Mouse (Mus musculus) adrenal gland, adult 18-20 months (tissue): ENCODE data around the gene Zfp300. TPM values are rescaled to one million over a fixed set of nuclear protein-coding genes. Genes with fewer than 3 reads are reported as not detected.

Experiments
- DNase-seq, 2 experiments: peaks; one replicate each; pipeline ENCODE4 v3.0.0; 2021 to 2022; ENCODE audit warnings: low spot score in 2 of 2
- long read RNA-seq, 2 experiments: library from polyadenylated mRNA; stranded (forward); transcript quantifications; one replicate each; pipeline ENCODE4 v2.0.0; 2021
- total RNA-seq, 2 experiments: library from RNA; stranded (reverse); gene quantifications; 1 replicate in 1 of 2; 2 replicates in 1 of 2; pipeline ENCODE4 v1.2.3; 2021

Gene Zfp300
- total RNA-seq: 1 to 10 TPM in 1 of 2 experiments, under 1 TPM in 1; 0.99 to 1.3 TPM
- long read RNA-seq, experiment 1: 0 reads
- long read RNA-seq, experiment 2, partial matches to known transcripts: 0 of 1 reads
- long read RNA-seq, experiment 2, other reads (novel, unspliced or antisense): 1 of 1 reads

- DNase-seq: peak; percentile 43
Observed at GRCm38 (mm10) chrX:21088983-21089866, at the start of gene Zfp300. Gene Zfp300 (minus strand): TSS chrX:21089527.

GRCm38 (mm10) chrX:21115520-21115919 is 26.2 kb upstream of the Zfp300 start, which contains the start of gene Ssxa1:
Gene Ssxa1 (plus strand): TSS chrX:21115820.
- DNase-seq: no peak

GRCm38 (mm10) chrX:21089867-21090239 is 526 bp upstream of the Zfp300 start:
- DNase-seq: peak in 1 of 2 experiments; percentile 3

- no peak for DNase-seq
Observed at GRCm38 (mm10) chrX:21088645-21088982, 713 bp downstream of the Zfp300 start.

DNA sequence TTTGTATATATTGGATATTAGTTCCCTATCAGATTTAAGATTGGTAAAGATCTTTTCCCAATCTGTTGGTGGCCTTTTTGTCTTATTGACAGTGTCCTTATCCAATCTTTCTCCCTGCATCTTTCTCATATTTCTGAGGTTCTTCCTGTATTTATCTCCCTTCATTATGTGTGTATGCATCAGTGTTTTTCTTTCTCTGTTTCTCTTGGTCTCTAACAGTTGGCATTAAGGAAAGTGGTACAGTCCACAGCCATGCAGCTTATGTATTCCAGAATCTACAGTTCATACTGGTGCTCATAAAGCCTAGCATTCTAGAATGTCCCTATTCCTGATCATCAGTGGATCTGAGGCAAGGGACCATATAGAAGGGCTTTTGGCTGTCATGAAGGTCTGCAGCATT is 21.2 kb downstream of the Zfp300 start, which contains the start of gene Spaca5:
TSS of gene Spaca5 (plus strand) at position 301 of the 400 bp plus-strand sequence.
- DNase-seq: no peak

GRCm38 (mm10) chrX:21062544-21062890 is 26.8 kb downstream of the Zfp300 start:
- DNase-seq: no peak

DNA sequence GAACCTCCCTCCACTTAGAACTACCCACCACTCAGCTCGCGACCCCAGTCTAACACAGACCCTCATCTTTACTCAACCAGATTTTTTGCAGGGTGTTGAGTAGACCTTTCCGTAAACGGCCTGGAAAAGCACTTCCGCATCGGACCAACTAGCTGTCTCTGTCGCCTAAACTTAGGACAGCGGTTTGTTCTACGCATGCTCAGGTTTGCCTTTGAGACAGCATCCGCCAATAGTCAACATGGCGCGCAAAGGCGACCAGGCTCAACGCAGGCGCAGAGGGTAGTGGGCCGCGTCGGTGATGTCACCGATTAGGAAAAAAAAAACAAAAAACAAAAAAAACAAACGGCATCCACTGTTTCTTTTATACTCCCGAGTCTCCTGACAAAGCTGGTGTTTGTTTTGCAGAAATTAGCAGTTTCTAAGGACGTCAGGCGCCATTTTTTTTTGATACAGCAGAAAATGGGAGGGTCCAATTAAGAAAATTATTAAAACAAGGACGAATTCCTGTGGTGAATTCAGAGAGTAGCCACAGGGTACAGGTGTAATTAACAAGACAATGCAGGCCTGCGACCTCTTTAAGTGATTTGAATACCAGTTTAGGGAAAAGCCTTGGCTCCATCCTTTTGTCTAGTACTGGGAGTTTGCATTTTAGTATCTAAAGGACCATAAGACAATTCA is 27.3 kb downstream of the Zfp300 start, which contains the start of gene Zfp182:
TSS of gene Zfp182 (minus strand) at position 451 of the 678 bp plus-strand sequence.
- DNase-seq: peak; percentile 57 to 66

- DNase-seq: no peak
Observed at GRCm38 (mm10) chrX:21061460-21061859, 27.9 kb downstream of the Zfp300 start.

Other genes starting within 250 kb of the Zfp300 start
- 10 to 100 TPM; 20.9 to 32.1 TPM for gene Timp1, start 219.4 kb downstream of the Zfp300 start, total RNA-seq
- gene Syn1, start 168.5 kb downstream of the Zfp300 start, total RNA-seq: 10 to 100 TPM in 1 of 2 experiments, 1 to 10 TPM in 1; 7.5 to 10.6 TPM
- gene Cfp, start 158.0 kb downstream of the Zfp300 start, total RNA-seq: 10 to 100 TPM in 1 of 2 experiments, 1 to 10 TPM in 1; 9.6 to 16.8 TPM
- 10 to 100 TPM; 13.2 to 15.9 TPM for gene Elk1, start 138.9 kb downstream of the Zfp300 start, total RNA-seq
- 10 to 100 TPM; 40.2 to 41.8 TPM for gene Uxt, start 127.5 kb downstream of the Zfp300 start, total RNA-seq
- 1 to 10 TPM; 5.4 to 5.9 TPM for gene Zfp182, start 27.2 kb downstream of the Zfp300 start, total RNA-seq
- gene Spaca5, start 21.1 kb downstream of the Zfp300 start, total RNA-seq: not detected
- gene Ssxa1, start 26.3 kb upstream of the Zfp300 start, total RNA-seq: not detected
- gene Gm21876, start 86.1 kb upstream of the Zfp300 start, total RNA-seq: not detected